Mouse (Mus musculus) kidney, embryonic 14.5 days (tissue): Measurements from ENCODE around the gene BC051142. TPM values are rescaled to one million over a fixed set of nuclear protein-coding genes. Genes with fewer than 3 reads are reported as not detected.

Experiments
- ATAC-seq: fragments of 200-750 bp; cut with Nextera tagmentation; 2 replicates; pipeline ENCODE4 v1.8.0; 2017; ENCODE audit warnings: moderate number of reproducible peaks, mild to moderate bottlenecking, moderate TSS enrichment, moderate library complexity; ENCODE audit not compliant: low FRiP score, low TSS enrichment
- H3K27ac ChIP-seq: fragments of 300-500 bp; sonication (generic); 2 replicates; pipeline ENCODE4 v1.5.1; 2014; ENCODE audit warnings: low read depth, mild to moderate bottlenecking, low read length, moderate library complexity, mixed read lengths
- H3K27me3 ChIP-seq: fragments of 300-500 bp; sonication (generic); 2 replicates; pipeline ENCODE4 v1.6.1; 2014; ENCODE audit warnings: mild to moderate bottlenecking, low read length; ENCODE audit not compliant: control insufficient read depth, insufficient read depth
- H3K36me3 ChIP-seq: fragments of 300-500 bp; sonication (generic); 2 replicates; pipeline ENCODE4 v1.6.1; 2014; ENCODE audit warnings: low read length, mixed read lengths; ENCODE audit not compliant: control insufficient read depth, insufficient read depth
- H3K4me1 ChIP-seq: fragments of 300-500 bp; sonication (generic); 2 replicates; pipeline ENCODE4 v1.6.1; 2014; ENCODE audit warnings: low read length, mixed read lengths; ENCODE audit not compliant: control insufficient read depth, insufficient read depth
- H3K4me2 ChIP-seq: fragments of 300-500 bp; sonication (generic); replicated peaks from 2 replicates; pipeline ENCODE4 v1.6.1; 2014; ENCODE audit warnings: low read depth, mild to moderate bottlenecking, low read length
- H3K4me3 ChIP-seq: fragments of 300-500 bp; sonication (generic); 2 replicates; pipeline ENCODE4 v1.5.1; 2014; ENCODE audit warnings: mild to moderate bottlenecking, low read length
- H3K9ac ChIP-seq: fragments of 300-500 bp; sonication (generic); 2 replicates; pipeline ENCODE4 v1.6.1; 2014; ENCODE audit warnings: low read depth, mild to moderate bottlenecking, low read length, moderate library complexity
- H3K9me3 ChIP-seq: fragments of 300-500 bp; sonication (generic); 2 replicates; pipeline ENCODE4 v1.6.1; 2016; ENCODE audit warnings: low read length; ENCODE audit not compliant: control insufficient read depth
- polyA plus RNA-seq: library from polyadenylated mRNA; unstranded; fragments of >200 nt; fragmentation: Nextera tagmentation; extraction: Ambion mirVana; gene quantifications from 2 replicates; pipeline ENCODE4 v1.2.1, GENCODE M21; 2014

The BC051142 gene
- polyA plus RNA-seq, 1 experiment from 2014 or later, result 0.74 TPM

DNA sequence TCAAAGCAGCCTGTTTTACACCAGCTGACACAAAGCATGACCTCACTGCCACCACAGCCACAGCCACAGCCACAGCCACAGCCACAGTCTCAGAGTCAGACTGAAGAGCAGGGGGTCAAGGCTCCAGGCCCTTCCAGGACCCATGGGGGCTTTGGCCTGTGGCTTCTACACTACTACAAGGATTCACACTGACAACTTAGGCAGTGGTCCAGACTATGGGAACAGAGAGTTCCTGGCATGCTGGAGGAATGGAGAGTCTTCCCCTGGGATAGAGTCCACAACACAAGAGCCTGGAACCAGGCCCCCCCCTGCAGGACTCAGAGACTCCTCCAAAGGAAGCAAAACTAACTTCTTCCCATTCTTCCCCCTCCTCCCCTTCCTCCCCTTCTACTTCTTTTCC is 109.0 kb downstream of the BC051142 start:
- Histone ChIP-seq H3K9ac (no peak overlapping the region), H3K27me3 (no peaks in the 10 kb centered on the region), H3K4me3 (no peak overlapping the region), H3K27ac (no peak overlapping the region), H3K4me1 (no peaks in the 10 kb centered on the region), H3K4me2 (no peak overlapping the region), H3K9me3 (no peaks in the 10 kb centered on the region), H3K36me3 (no peaks in the 10 kb centered on the region)
- ATAC-seq, result no peak

Other genes with a start within 250 kb of the BC051142 start
- 4.1 and 4.2 TPM in 2 replicates for gene H2-DMb1, start 245.7 kb upstream of the BC051142 start, polyA plus RNA-seq
- gene Tap1, start 211.3 kb upstream of the BC051142 start, polyA plus RNA-seq, result 1.9 and 2.9 TPM in 2 replicates
- 2.1 and 3.4 TPM in 2 replicates for gene Psmb9, start 211.1 kb upstream of the BC051142 start, polyA plus RNA-seq
- 4.3 and 4.8 TPM in 2 replicates for gene Psmb8, start 201.1 kb upstream of the BC051142 start, polyA plus RNA-seq
- 1.2 and 1.8 TPM in 2 replicates for gene Tap2, start 195.3 kb upstream of the BC051142 start, polyA plus RNA-seq
- gene H2-Ob, start 159.9 kb upstream of the BC051142 start, polyA plus RNA-seq, result not detected in 2 replicates
- 21.7 and 22.9 TPM in 2 replicates for gene H2-Ab1, start 141.1 kb upstream of the BC051142 start, polyA plus RNA-seq
- gene H2-Aa, start 111.0 kb upstream of the BC051142 start, polyA plus RNA-seq, result 2.7 TPM in 2 replicates
- gene H2-Eb1, start 93.0 kb upstream of the BC051142 start, polyA plus RNA-seq, result 5.9 and 7.1 TPM in 2 replicates
- gene H2-Eb2, start 73.2 kb upstream of the BC051142 start, polyA plus RNA-seq, result 0.09 TPM in 1 of 2 replicates, not detected in the other
- 0.14 TPM in 1 of 2 replicates, not detected in the other for gene Btnl2, start 44.0 kb upstream of the BC051142 start, polyA plus RNA-seq
- not detected in 2 replicates for gene Btnl1, start 21.7 kb upstream of the BC051142 start, polyA plus RNA-seq
- not detected in 2 replicates for gene Btnl4, start 78.5 kb downstream of the BC051142 start, polyA plus RNA-seq
- not detected in 2 replicates for gene Btnl6, start 118.5 kb downstream of the BC051142 start, polyA plus RNA-seq
- gene Notch4, start 165.4 kb downstream of the BC051142 start, polyA plus RNA-seq, result 9.7 and 11.2 TPM in 2 replicates
- gene Gpsm3, start 191.0 kb downstream of the BC051142 start, polyA plus RNA-seq, result 19.3 and 21.4 TPM in 2 replicates
- 17.8 and 20.9 TPM in 2 replicates for gene Pbx2, start 192.4 kb downstream of the BC051142 start, polyA plus RNA-seq
- 5.8 and 6.6 TPM in 2 replicates for gene Ager, start 199.0 kb downstream of the BC051142 start, polyA plus RNA-seq
- 118 and 139 TPM in 2 replicates for gene Rnf5, start 204.9 kb downstream of the BC051142 start, polyA plus RNA-seq
- 61.7 and 75.3 TPM in 2 replicates for gene Agpat1, start 205.4 kb downstream of the BC051142 start, polyA plus RNA-seq
- 3.2 and 3.6 TPM in 2 replicates for gene Egfl8, start 217.2 kb downstream of the BC051142 start, polyA plus RNA-seq
- 33.5 and 39.1 TPM in 2 replicates for gene Ppt2, start 229.7 kb downstream of the BC051142 start, polyA plus RNA-seq
- gene Prrt1, start 230.7 kb downstream of the BC051142 start, polyA plus RNA-seq, result 0.16 and 0.18 TPM in 2 replicates
- 14.8 and 16.5 TPM in 2 replicates for gene Fkbpl, start 245.9 kb downstream of the BC051142 start, polyA plus RNA-seq
- gene Atf6b, start 248.3 kb downstream of the BC051142 start, polyA plus RNA-seq, result 54.6 and 61.7 TPM in 2 replicates